Mouse (Mus musculus) embryonic facial prominence, embryonic 11.5 days (tissue): ENCODE results near the gene Xrcc3. TPM values are rescaled to one million over a fixed set of nuclear protein-coding genes. Genes with fewer than 3 reads are reported as not detected.

ENCODE experiments used
- ATAC-seq: fragments of 200-750 bp; cut with Nextera tagmentation; replicated peaks from 2 replicates; pipeline ENCODE4 v1.8.0; 2017; ENCODE audit warnings: low read depth; ENCODE audit not compliant: insufficient number of reproducible peaks, low FRiP score, low TSS enrichment
- DNase-seq: peaks from one replicate; pipeline ENCODE4 v3.0.0-alpha.2; 2015; ENCODE audit warnings: low spot score
- H3K27ac ChIP-seq: fragments of 300-500 bp; sonication (generic); replicated peaks from 2 replicates; pipeline ENCODE4 v1.5.1; 2014; ENCODE audit warnings: mild to moderate bottlenecking, low read depth, low read length, control low read depth
- H3K27me3 ChIP-seq: fragments of 300-500 bp; sonication (generic); 2 replicates; pipeline ENCODE4 v1.6.1; 2014; ENCODE audit warnings: mild to moderate bottlenecking, low read length, moderate library complexity, mixed read lengths; ENCODE audit not compliant: control insufficient read depth, insufficient read depth
- H3K36me3 ChIP-seq: fragments of 300-500 bp; sonication (generic); replicated peaks from 2 replicates; pipeline ENCODE4 v1.6.1; 2014; ENCODE audit warnings: low read depth, mild to moderate bottlenecking, low read length, moderate library complexity, mixed read lengths; ENCODE audit not compliant: control insufficient read depth, insufficient read depth
- H3K4me1 ChIP-seq: fragments of 300-500 bp; sonication (generic); 2 replicates; pipeline ENCODE4 v1.6.1; 2014; ENCODE audit warnings: low read length, mixed read lengths; ENCODE audit not compliant: control insufficient read depth, insufficient read depth
- H3K4me2 ChIP-seq: fragments of 300-500 bp; sonication (generic); 2 replicates; pipeline ENCODE4 v1.6.1; 2014; ENCODE audit warnings: low read depth, mild to moderate bottlenecking, control low read depth, low read length, moderate library complexity
- H3K4me3 ChIP-seq: fragments of 300-500 bp; sonication (generic); 2 replicates; pipeline ENCODE4 v1.5.1; 2014; ENCODE audit warnings: low read depth, low read length, control low read depth
- H3K9ac ChIP-seq: fragments of 300-500 bp; sonication (generic); replicated peaks from 2 replicates; pipeline ENCODE4 v1.6.1; 2014; ENCODE audit warnings: mild to moderate bottlenecking, control low read depth, low read length
- H3K9me3 ChIP-seq: fragments of 300-500 bp; sonication (generic); replicated peaks from 2 replicates; pipeline ENCODE4 v1.6.1; 2016; ENCODE audit warnings: mild to moderate bottlenecking, low read length, inconsistent platforms, mixed read lengths; ENCODE audit not compliant: control insufficient read depth
- whole genome bisulfite sequencing: fragments of 180-500 bp; shearing (Covaris S2); extraction: QIAGEN DNeasy Blood & Tissue Kit; methylation state at CpG from one replicate; pipeline ENCODE4 v1.1.7; 2014; 5-methylcytosine and 5-hydroxymethylcytosine counted together
- polyA plus RNA-seq: library from polyadenylated mRNA; unstranded; fragments of >200 nt; fragmentation: Nextera tagmentation; extraction: Ambion mirVana; gene quantifications from 2 replicates; pipeline ENCODE4 v1.2.1, GENCODE M21; 2014

The Xrcc3 gene
- polyA plus RNA-seq, 1 experiment from 2014 or later: 12.7 TPM

DNA sequence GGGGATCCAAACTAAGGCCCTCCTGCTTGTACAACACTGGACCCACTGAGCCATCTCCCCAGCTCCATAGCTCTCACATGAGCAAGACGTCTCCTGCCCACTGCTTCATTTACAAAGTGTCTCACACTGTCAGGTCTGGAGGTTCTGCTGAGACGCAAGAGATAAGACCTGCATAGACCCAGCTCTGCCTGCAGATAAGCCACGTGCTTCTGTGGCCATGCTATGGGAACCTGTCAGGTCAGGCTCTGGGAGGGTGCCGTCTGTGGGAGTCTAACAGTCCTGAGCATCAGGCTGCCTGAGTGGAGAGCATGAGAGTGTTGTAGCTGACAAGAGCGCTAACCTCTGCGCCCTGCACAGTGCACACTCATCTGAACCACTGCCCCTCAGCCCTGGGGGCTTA lies 26.7 kb downstream of the Xrcc3 start:
- no peaks in the 10 kb centered on the region for H3K27me3 ChIP-seq
- H3K9ac ChIP-seq: no peak overlapping the region
- peaks cover 13% of the 10 kb centered on the region for H3K36me3 ChIP-seq
- no peak for DNase-seq
- H3K4me3 ChIP-seq: no peak overlapping the region
- no peaks in the 10 kb centered on the region for H3K4me1 ChIP-seq
- H3K9me3 ChIP-seq: no peaks in the 10 kb centered on the region
- no peak overlapping the region for H3K4me2 ChIP-seq
- ATAC-seq: no peak
- 93% methylated on average over 6 of the region's 6 CpGs for WGBS
- no peak overlapping the region for H3K27ac ChIP-seq

DNA sequence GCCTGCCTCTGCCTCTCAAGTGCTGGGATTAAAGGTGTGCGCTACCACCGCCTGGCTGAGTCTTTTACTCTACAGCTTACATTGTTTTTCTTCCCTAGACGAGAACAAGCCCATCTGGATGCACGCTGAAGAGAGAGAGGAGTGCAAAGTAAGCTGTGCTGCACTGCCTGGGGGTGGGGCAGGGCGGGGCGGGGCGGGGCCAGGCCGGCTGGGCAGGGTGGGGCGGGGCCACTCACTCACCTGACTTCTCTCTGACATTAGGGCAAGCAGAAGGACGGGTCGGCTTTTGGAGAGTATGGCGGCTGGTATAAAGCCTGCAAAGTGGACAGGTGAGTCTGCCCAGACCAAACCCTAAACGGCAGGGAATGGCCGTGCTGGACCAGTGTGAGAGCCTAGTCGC lies 28.5 kb downstream of the Xrcc3 start:
- H3K4me3 ChIP-seq: no peak overlapping the region
- WGBS: 69% methylated on average over 15 of the region's 15 CpGs
- H3K27ac ChIP-seq: no peak overlapping the region
- no peaks in the 10 kb centered on the region for H3K27me3 ChIP-seq
- ATAC-seq: no peak
- H3K4me2 ChIP-seq: no peak overlapping the region
- H3K4me1 ChIP-seq: no peaks in the 10 kb centered on the region
- no peaks in the 10 kb centered on the region for H3K9me3 ChIP-seq
- peaks cover 13% of the 10 kb centered on the region for H3K36me3 ChIP-seq
- H3K9ac ChIP-seq: no peak overlapping the region
- no peak for DNase-seq

GRCm38 (mm10) chr12:111779544-111779943 lies 34.1 kb downstream of the Xrcc3 start:
- Histone ChIP-seq H3K4me2 (no peak overlapping the region), H3K4me3 (no peak overlapping the region), H3K9me3 (no peaks in the 10 kb centered on the region), H3K27me3 (no peaks in the 10 kb centered on the region), H3K4me1 (no peaks in the 10 kb centered on the region), H3K36me3 (peaks cover 22% of the 10 kb centered on the region), H3K9ac (no peak overlapping the region), H3K27ac (no peak overlapping the region)
- DNase-seq (no peak), ATAC-seq (no peak)
- 96% methylated on average over 1 of the region's 1 CpGs for WGBS

GRCm38 (mm10) chr12:111777919-111778318 lies 35.8 kb downstream of the Xrcc3 start:
- Histone ChIP-seq H3K4me2 (no peak overlapping the region), H3K27me3 (no peaks in the 10 kb centered on the region), H3K27ac (no peak overlapping the region), H3K9ac (no peak overlapping the region), H3K9me3 (no peaks in the 10 kb centered on the region), H3K4me1 (no peaks in the 10 kb centered on the region), H3K36me3 (peaks cover 24% of the 10 kb centered on the region), H3K4me3 (no peak overlapping the region)
- ATAC-seq (no peak), DNase-seq (no peak)
- WGBS: 94% methylated on average over 13 of the region's 13 CpGs

DNA sequence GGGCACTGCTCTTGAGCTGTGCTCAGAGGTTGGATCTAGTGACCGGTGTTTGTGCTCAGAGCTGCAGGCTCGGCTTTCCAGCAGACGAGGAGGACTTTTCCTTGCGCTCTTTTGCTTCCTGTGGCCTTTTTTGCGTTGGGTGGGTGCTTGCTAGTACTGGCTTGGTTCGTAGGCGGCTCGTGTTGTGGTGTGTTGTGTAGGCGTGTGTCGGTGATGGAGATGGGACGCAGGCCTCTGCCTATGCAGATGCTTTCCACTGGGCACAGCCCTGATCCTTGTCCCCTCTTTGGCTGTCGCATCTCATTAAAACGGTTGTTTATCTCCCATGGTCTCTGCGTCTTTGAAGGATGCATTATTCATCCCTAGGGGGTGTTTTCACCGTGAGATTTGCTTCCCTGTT lies 38.8 kb downstream of the Xrcc3 start:
- H3K27ac ChIP-seq: no peak overlapping the region
- 79% methylated on average over 15 of the region's 15 CpGs for WGBS
- peaks cover 21% of the 10 kb centered on the region for H3K36me3 ChIP-seq
- ATAC-seq (no peak), DNase-seq (no peak)
- no peak overlapping the region for H3K9ac ChIP-seq
- H3K27me3 ChIP-seq: no peaks in the 10 kb centered on the region
- no peaks in the 10 kb centered on the region for H3K9me3 ChIP-seq
- no peaks in the 10 kb centered on the region for H3K4me1 ChIP-seq
- H3K4me2 ChIP-seq: no peak overlapping the region
- H3K4me3 ChIP-seq: no peak overlapping the region

GRCm38 (mm10) chr12:111774156-111774555 lies 39.5 kb downstream of the Xrcc3 start:
- 93% methylated on average over 16 of the region's 16 CpGs for whole genome bisulfite sequencing
- H3K36me3 ChIP-seq: peaks cover 19% of the 10 kb centered on the region
- no peak overlapping the region for H3K9ac ChIP-seq
- no peak overlapping the region for H3K4me3 ChIP-seq
- no peak overlapping the region for H3K4me2 ChIP-seq
- no peaks in the 10 kb centered on the region for H3K4me1 ChIP-seq
- H3K9me3 ChIP-seq: no peaks in the 10 kb centered on the region
- no peak overlapping the region for H3K27ac ChIP-seq
- ATAC-seq (no peak), DNase-seq (no peak)
- H3K27me3 ChIP-seq: no peaks in the 10 kb centered on the region

- Histone ChIP-seq H3K4me2 (no peak overlapping the region), H3K9me3 (no peaks in the 10 kb centered on the region), H3K9ac (no peak overlapping the region), H3K27me3 (no peaks in the 10 kb centered on the region), H3K4me3 (no peak overlapping the region), H3K27ac (no peak overlapping the region), H3K36me3 (peaks cover 7% of the 10 kb centered on the region), H3K4me1 (no peaks in the 10 kb centered on the region)
- ATAC-seq (no peak), DNase-seq (no peak)
- 91% methylated on average over 10 of the region's 10 CpGs for WGBS
Observed at GRCm38 (mm10) chr12:111770651-111771050, 43.0 kb downstream of the Xrcc3 start.

- DNase-seq (no peak), ATAC-seq (no peak)
- Histone ChIP-seq H3K9me3 (no peaks in the 10 kb centered on the region), H3K27me3 (no peaks in the 10 kb centered on the region), H3K36me3 (peaks cover 7% of the 10 kb centered on the region), H3K4me3 (no peak overlapping the region), H3K9ac (no peak overlapping the region), H3K4me2 (no peak overlapping the region), H3K27ac (no peak overlapping the region), H3K4me1 (no peaks in the 10 kb centered on the region)
- 74% methylated on average over 8 of the region's 9 CpGs for WGBS
Observed at GRCm38 (mm10) chr12:111769816-111770577, 43.7 kb downstream of the Xrcc3 start.
